Mouse (Mus musculus) WW6 (cell line): ENCODE data around the gene Emb.
"Not testable (repeated sequence)": the region's sequence is repeated elsewhere in the genome, so short reads cannot be mapped to it uniquely, and the experiment has no call there.

Experiments used
- DNase-seq: peaks from one replicate; pipeline ENCODE4 v3.0.0-alpha.2; 2013; ENCODE audit warnings: low read depth, low spot score

Emb gene

GRCm38 (mm10) chr13:117208236-117208635 is at the start of gene Emb:
Emb (plus strand) TSS chr13:117208536.
- DNase-seq, result no peak

DNA sequence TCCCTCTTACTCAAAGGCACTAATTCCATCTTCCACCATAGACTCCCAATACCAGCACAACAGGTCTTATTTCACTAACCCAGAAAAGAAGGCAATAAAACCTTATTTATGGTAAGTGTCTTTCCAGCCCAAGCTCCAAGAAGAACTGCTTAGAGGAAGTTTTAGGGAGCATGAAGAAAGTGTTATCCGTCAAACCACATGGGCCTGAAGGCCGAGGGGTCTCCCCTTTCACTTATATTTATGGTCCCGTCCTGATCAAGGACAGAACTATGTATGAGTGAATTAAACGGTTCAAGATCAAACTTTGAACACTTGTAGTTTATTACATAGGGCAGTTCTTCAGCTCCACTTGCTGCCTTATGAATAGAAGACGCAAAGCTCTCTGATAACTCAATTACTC is 44.4 kb upstream of the Emb start:
- no peak for DNase-seq

GRCm38 (mm10) chr13:117165071-117165470 is 43.3 kb upstream of the Emb start:
- DNase-seq, result no peak

DNA sequence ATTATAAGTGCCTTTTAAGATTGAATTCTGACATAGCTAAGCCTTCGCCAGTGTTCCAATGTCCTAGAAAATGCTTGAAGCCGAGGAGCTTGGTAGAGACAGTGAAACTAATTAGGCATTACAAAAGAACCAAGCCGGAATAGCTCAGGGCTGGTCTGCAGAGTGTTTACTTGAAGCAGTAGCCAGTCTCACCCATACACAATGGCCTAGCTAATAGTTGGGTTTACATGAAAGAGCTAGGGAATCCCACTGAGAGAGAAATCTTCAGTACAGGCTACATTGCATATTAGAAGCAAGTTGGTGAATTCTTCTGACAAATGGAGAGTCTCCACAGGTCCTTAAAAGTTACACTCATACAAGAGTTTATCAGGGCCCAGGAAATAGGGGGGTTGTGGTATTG is 27.4 kb upstream of the Emb start:
- DNase-seq, result not testable (repeated sequence)

GRCm38 (mm10) chr13:117183288-117183687 is 25.0 kb upstream of the Emb start:
- no peak for DNase-seq

DNA sequence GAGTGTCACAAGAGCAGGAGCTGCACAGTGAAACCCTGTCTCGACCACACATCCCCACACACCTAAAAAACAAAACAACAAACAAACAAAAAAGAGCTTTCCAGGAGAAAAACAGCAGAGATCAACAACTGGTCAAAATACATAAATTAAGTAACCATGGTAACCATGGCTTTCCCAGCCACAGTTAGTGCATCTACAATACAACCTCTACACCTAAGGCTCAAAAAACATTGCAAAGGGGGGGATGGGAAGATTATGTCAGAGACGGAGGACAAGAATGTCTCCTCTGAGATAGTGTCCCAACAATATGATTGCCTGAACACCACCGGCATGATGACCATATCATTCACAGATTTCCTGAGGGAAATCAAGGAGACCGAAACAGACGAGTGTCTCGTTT is 23.0 kb upstream of the Emb start:
- DNase-seq, result no peak

GRCm38 (mm10) chr13:117192161-117192560 is 16.2 kb upstream of the Emb start:
- no peak for DNase-seq

DNA sequence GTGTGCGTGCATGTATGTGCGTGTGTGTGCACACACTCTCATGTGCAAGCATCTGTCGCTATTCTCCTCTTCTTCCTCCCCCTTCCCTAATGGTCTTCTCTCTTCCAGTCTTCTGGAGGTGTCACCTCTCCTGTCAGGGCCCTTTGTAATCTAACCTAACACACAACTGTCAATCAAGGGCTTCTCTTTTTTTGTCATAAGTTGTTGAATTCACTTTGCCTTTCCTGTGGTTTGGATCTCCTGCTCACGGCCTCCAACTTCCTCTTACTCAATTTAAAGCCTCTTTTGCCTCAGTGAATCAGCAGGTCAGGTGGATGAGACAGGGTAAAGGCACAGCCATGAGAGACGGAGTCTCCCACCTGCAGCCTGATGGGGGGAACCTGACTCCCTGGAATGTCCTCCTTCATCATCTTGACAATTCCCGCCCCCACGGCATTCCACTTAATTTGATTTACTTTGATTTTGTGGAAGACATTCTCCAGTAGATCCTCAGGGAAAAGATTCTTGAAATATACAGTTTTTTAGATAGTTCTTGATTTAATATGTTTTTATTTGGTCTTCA is 14.8 kb upstream of the Emb start:
- no peak for DNase-seq

DNA sequence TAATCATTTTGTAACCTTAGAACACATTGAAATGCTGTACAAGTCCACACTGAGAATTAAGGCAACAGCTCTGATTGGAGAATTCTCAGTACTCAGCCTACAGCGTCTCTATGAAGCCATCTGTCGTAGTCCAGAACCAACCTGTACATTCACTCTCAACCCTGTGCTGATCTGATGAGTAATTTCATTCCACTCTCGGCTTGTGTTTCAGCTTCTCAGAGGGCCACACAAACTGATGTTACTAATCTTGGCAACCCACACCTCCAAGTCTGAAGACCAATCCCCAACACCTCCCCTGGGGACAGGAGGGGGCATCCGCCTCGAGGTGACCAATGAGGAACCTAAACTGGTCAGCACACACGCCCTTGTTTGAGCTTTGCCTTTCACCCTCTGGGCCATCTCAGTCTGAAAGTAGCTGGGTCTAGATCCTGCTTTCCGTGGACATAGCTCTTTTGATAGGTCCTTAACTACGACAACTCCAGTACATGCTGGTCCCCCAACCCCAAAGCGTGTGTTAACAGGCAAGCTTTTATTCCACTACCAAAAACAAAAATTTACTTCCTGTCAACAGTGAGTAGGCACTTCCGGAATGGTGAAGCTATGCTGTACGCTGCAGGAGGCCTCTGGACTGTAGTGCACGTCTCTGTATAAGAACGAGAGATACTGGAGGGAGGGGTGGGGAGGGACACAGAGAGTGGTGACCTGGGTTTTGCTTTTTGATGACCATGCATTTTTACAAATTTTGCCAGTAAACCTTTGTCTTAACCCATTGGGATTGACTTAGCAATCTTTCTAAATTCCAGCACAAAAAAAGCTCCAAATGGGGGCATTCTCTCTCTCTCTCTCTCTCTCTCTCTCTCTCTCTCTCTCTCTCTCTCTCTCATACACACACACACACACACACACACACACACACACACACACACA is 12.5 kb upstream of the Emb start:
- DNase-seq, result no peak

GRCm38 (mm10) chr13:117197666-117198065 is 10.7 kb upstream of the Emb start:
- DNase-seq, result no peak

- no peak for DNase-seq
Measured at GRCm38 (mm10) chr13:117198402-117199083, 9.8 kb upstream of the Emb start.

- DNase-seq, result no peak
Measured at GRCm38 (mm10) chr13:117202755-117203471, 5.4 kb upstream of the Emb start.

DNA sequence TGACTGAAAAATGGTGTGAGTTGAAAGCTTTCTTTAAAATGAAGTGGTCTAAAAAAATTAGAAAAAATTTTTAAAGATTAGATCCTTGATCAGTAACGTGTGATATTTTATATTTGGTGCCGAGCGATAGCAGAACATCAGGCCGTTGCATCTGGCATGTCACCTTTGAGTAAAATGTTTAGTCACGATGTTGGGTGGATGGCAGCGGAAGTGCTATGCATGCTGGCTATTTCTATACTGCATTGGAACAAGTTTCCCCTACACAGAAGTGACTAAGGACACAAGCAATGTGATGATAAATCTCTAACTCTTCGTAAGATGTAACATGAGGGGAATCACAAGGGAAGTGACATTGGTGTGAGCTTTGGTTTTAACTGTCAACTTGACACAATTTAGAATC is 3.7 kb upstream of the Emb start:
- no peak for DNase-seq

- DNase-seq, result no peak
Measured at GRCm38 (mm10) chr13:117206066-117206465, 2.3 kb upstream of the Emb start.

GRCm38 (mm10) chr13:117211386-117211875 is 3.1 kb downstream of the Emb start:
- DNase-seq, result no peak

DNA sequence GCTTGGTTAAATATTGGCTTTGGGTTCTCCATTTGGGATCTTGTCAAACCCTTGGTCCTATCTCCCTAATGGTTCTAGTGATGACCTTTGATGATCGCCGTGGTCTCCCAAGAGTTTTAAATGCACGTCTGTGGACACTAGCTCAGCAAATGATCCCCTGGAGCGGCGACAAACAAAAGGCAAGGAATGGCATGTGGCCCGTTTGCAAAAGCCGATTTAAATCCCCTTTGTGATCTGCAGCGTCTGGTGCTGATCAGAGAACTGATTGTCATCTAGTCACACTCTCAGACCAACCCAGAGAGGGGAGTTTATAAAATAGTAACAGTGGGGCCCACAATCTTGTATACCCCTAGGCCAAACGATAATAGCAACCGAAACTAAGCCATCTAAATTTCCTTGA is 7.1 kb downstream of the Emb start:
- no peak for DNase-seq

GRCm38 (mm10) chr13:117216126-117216525 is 7.8 kb downstream of the Emb start:
- DNase-seq, result no peak

DNA sequence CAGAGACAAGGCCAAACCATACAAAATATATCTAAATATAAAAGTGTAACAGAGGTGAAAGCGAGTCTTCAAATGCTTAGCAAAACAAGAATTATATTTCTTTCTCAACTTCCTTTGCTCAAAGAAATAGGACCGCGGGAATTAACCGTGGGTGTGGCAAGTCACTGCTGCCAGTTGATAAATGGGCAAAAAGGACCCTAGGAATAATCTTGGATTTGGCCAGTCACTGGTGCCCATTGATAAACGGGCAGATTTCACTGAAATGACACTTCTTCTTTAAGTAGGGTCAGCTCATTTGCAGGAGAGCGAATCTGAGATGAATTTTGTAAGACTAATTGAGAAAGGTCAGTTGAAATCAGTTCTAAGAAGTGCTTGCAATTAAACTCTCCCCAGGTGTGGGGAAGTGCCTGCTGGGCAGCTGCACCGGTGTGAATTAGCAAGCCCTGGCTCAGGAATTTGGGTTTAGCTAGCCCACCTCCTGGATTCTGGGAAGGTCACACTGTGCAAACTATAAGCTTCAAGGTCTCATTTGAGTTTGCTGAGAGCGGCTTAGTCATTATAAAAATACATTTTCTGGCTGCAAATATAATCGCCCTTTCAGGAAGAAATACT is 8.5 kb downstream of the Emb start:
- no peak for DNase-seq

DNA sequence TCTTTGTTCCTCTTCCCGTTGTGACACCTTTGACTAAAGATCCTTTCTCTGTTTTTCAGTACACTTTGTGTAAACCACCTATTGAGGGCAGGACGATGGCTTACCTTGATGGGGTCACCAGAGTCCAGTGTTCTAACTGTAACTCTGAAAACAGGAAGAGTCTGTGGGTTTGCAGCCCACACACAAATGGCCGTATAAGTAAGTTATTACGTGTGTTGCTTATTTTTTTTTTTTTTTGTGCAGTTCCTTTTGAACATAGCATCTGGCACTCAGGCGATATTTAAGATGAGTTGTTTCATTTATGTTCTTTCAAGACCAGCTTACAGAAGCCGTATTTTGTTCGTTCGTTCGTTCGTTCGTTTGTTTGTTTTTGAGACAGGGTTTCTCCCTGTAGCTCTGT is 9.3 kb downstream of the Emb start:
- no peak for DNase-seq

- DNase-seq, result no peak
Measured at GRCm38 (mm10) chr13:117218092-117218491, 9.8 kb downstream of the Emb start.

GRCm38 (mm10) chr13:117219871-117220500 is 11.7 kb downstream of the Emb start:
- DNase-seq, result no peak
